Mouse (Mus musculus): ENCODE results near the gene Atat1. TPM values are rescaled to one million over a fixed set of nuclear protein-coding genes. Genes with fewer than 3 reads are reported as not detected.

Atat1 gene
- total and polyA plus RNA-seq, 3 experiments = 4.4 to 14.4 TPM; not detected in 1

DNA sequence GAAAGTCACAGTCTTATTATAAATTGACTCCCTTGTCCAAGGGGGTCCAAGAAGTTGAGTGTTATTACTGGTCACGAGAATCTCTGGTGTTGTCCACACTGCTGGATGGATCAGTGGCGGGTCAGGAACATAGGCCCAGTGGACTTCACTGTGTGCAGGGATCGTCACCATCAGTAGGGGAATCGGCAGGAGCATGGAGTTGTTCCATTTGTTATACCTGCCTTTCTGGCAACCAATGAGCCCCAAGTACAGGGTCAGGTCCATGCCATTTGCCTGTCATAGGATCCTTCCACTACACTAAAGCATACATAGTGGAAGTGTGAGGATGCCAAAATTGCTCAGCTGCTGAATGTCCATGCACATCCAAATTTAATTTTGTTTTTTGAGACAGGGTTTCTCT lies 22.7 kb upstream of the Atat1 start:
- Histone ChIP-seq H3K27ac (ENCODE audit: control insufficient read depth, low read depth, low read length) (no peak overlapping the region), H3K9ac (ENCODE audit: control insufficient read depth, low read depth, low read length, poor library complexity, severe bottlenecking) (no peak overlapping the region), H3K4me1 (ENCODE audit: control insufficient read depth in 1 of 2, insufficient read depth in 2 of 2, low read length in 2 of 2) (peaks cover 2 to 10% of the 10 kb centered on the region in 2 experiments; a peak in 3 of 4 replicates), H3K9me3 (replicated peaks; ENCODE audit: insufficient read depth, low read length) (no peaks in the 10 kb centered on the region), H3K79me2 (ENCODE audit: control insufficient read depth, insufficient read depth, low read length, poor library complexity) (peaks cover 1% of the 10 kb centered on the region; the same call in 1 of the 2 replicates), H3K36me3 (ENCODE audit: control insufficient read depth in 1 of 2, insufficient read depth in 2 of 2, low read length in 2 of 2) (peaks cover 5 to 11% of the 10 kb centered on the region in 2 experiments; a peak in 3 of 4 replicates), H3K27me3 (ENCODE audit: control insufficient read depth in 1 of 2, insufficient read depth in 2 of 2, low read length in 2 of 2) (no peaks in the 10 kb centered on the region), H3K4me3 (ENCODE audit: control insufficient read depth in 1 of 2, insufficient read depth in 1 of 2, low read depth in 2 of 2, low read length in 2 of 2) (no peak overlapping the region)
- TF ChIP-seq ELF1 (IDR thresholded peaks at IDR 0.05; ENCODE audit: low read depth, low read length) (no peak), GABPA (IDR thresholded peaks at IDR 0.05; ENCODE audit: low read depth, low read length) (no peak), KAT2A (conservative IDR thresholded peaks at IDR 0.05; ENCODE audit: low read depth, low read length) (no peak), TAL1 (IDR thresholded peaks at IDR 0.05; ENCODE audit: low read length) (no peak), EP300 (IDR thresholded peaks at IDR 0.05; ENCODE audit: low read depth in 1 of 2, low read length in 2 of 2) (no peak), ZKSCAN1 (IDR thresholded peaks at IDR 0.05; ENCODE audit: low read depth, low read length) (no peak)
- DNase-seq (ENCODE audit: low read depth, low spot score) = no peak

DNA sequence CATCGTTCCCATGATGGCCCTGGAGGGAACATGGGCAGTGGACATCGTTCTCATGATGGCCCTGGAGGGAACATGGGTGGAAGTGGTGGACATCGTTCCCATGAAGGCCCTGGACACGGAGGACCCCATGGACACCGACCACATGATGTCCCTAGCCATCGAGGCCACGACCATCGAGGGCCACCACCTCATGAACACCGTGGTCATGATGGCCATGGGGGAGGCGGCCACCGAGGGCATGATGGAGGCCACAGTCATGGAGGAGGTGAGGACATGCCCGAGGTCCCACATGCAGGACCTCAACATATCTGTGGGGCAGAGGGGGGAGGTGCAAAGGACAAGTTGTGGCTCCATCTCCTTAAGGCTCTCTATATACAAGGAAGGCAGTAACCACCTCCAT lies 20.8 kb upstream of the Atat1 start:
- Histone ChIP-seq H3K9ac (ENCODE audit: control insufficient read depth, low read depth, low read length, poor library complexity, severe bottlenecking) (no peak overlapping the region), H3K27ac (ENCODE audit: control insufficient read depth, low read depth, low read length) (no peak overlapping the region), H3K36me3 (ENCODE audit: control insufficient read depth in 1 of 2, insufficient read depth in 2 of 2, low read length in 2 of 2) (peaks cover 11 to 25% of the 10 kb centered on the region in 2 experiments), H3K4me1 (ENCODE audit: control insufficient read depth in 1 of 2, insufficient read depth in 2 of 2, low read length in 2 of 2) (peaks cover 16 to 24% of the 10 kb centered on the region in 2 experiments), H3K9me3 (replicated peaks; ENCODE audit: insufficient read depth, low read length) (no peaks in the 10 kb centered on the region), H3K27me3 (ENCODE audit: control insufficient read depth in 1 of 2, insufficient read depth in 2 of 2, low read length in 2 of 2) (no peaks in the 10 kb centered on the region), H3K79me2 (ENCODE audit: control insufficient read depth, insufficient read depth, low read length, poor library complexity) (peaks cover 1% of the 10 kb centered on the region; the same call in 1 of the 2 replicates), H3K4me3 (ENCODE audit: control insufficient read depth in 1 of 2, insufficient read depth in 1 of 2, low read depth in 2 of 2, low read length in 2 of 2) (no peak overlapping the region)
- DNase-seq (ENCODE audit: low read depth, low spot score) = no peak
- no peak for TF ChIP-seq ZKSCAN1 (IDR thresholded peaks at IDR 0.05; ENCODE audit: low read depth, low read length)
- TF ChIP-seq CHD2 (IDR thresholded peaks at IDR 0.05; ENCODE audit: low read length) = no peak
- TF ChIP-seq MYB (IDR thresholded peaks at IDR 0.05; ENCODE audit: low read depth, low read length) = no peak
- no peak for TF ChIP-seq NRF1 (IDR thresholded peaks at IDR 0.05; ENCODE audit: insufficient read depth, low read depth, low read length, poor library complexity, severe bottlenecking)
- TF ChIP-seq NELFE (IDR thresholded peaks at IDR 0.05; ENCODE audit: low read depth, low read length) = no peak
- TF ChIP-seq KAT2A (conservative IDR thresholded peaks at IDR 0.05; ENCODE audit: low read depth, low read length) = no peak
- TF ChIP-seq RCOR1 (IDR thresholded peaks at IDR 0.05; ENCODE audit: low read depth, low read length) = no peak
- no peak for TF ChIP-seq ZMIZ1 (IDR thresholded peaks at IDR 0.05; ENCODE audit: low read depth, low read length)
- TF ChIP-seq CTCF (IDR thresholded peaks at IDR 0.05 in 2 of 3, conservative IDR thresholded peaks at IDR 0.05 in 1 of 3; ENCODE audit: control insufficient read depth in 1 of 3, insufficient read depth in 1 of 3, low read depth in 2 of 3, low read length in 3 of 3, poor library complexity in 1 of 3, severe bottlenecking in 1 of 3) = no peak
- no peak for TF ChIP-seq TBP (IDR thresholded peaks at IDR 0.05; ENCODE audit: low read depth, low read length)
- TF ChIP-seq MAFK (IDR thresholded peaks at IDR 0.05; ENCODE audit: borderline replicate concordance, low read depth, low read length) = no peak
- TF ChIP-seq TAL1 (IDR thresholded peaks at IDR 0.05; ENCODE audit: low read length) = no peak
- TF ChIP-seq POLR2AphosphoS5 (IDR thresholded peaks at IDR 0.05; ENCODE audit: borderline replicate concordance, low read depth, low read length) = no peak
- TF ChIP-seq USF1 (IDR thresholded peaks at IDR 0.05; ENCODE audit: low read depth, low read length) = no peak
- TF ChIP-seq MYC (IDR thresholded peaks at IDR 0.05; ENCODE audit: low read depth, low read length) = no peak
- TF ChIP-seq ZC3H11A (IDR thresholded peaks at IDR 0.05; ENCODE audit: low read depth, low read length) = no peak
- no peak for TF ChIP-seq ZNF384 (IDR thresholded peaks at IDR 0.05; ENCODE audit: low read depth, low read length)
- no peak for TF ChIP-seq MAX (IDR thresholded peaks at IDR 0.05; ENCODE audit: low read length)
- TF ChIP-seq E2F4 (IDR thresholded peaks at IDR 0.05; ENCODE audit: borderline replicate concordance, low read depth, low read length) = no peak
